ENCODE assay signal across 20 mouse cellular contexts in genomic region chr10:110553954-110554353, GRCm38 (mm10).
"Had no signal": no experiment of that assay in that cellular context is flagged by ENCODE, and none has a peak within 500 bp of the region (broad histone marks: within the 10 kb centered on the region; RNA-seq: fewer than 3 reads in every experiment).

No protein-coding gene starts in this region.

- H3K27ac ChIP-seq: limb, embryonic 12.5 days; limb, embryonic 15.5 days; liver, embryonic 14.5 days; macrophage; midbrain, embryonic 12.5 days; midbrain, embryonic 15.5 days; stomach, embryonic 15.5 days had no signal

- H3K9me3 ChIP-seq: limb, embryonic 12.5 days; limb, embryonic 15.5 days; midbrain, embryonic 12.5 days; midbrain, embryonic 15.5 days; stomach, embryonic 15.5 days had no signal

- ATAC-seq: liver, postnatal 0 days; lung, postnatal 0 days; midbrain, embryonic 15.5 days had no signal

- H3K9ac ChIP-seq: limb, embryonic 12.5 days; limb, embryonic 15.5 days; liver, embryonic 14.5 days; liver, postnatal 0 days; lung, embryonic 14.5 days; midbrain, embryonic 12.5 days; midbrain, embryonic 15.5 days; stomach, embryonic 15.5 days had no signal

- H3K27me3 ChIP-seq: limb, embryonic 12.5 days; limb, embryonic 15.5 days; midbrain, embryonic 12.5 days; midbrain, embryonic 15.5 days; stomach, embryonic 15.5 days had no signal

- H3K4me3 ChIP-seq: limb, embryonic 12.5 days; limb, embryonic 15.5 days; midbrain, embryonic 12.5 days; midbrain, embryonic 15.5 days; stomach, embryonic 15.5 days had no signal

- H3K4me1 ChIP-seq: limb, embryonic 12.5 days; limb, embryonic 15.5 days; midbrain, embryonic 12.5 days; midbrain, embryonic 15.5 days; stomach, embryonic 15.5 days had no signal

- H3K4me2 ChIP-seq: limb, embryonic 12.5 days; limb, embryonic 15.5 days; liver, embryonic 11.5 days; lung, embryonic 14.5 days; midbrain, embryonic 12.5 days; midbrain, embryonic 15.5 days; stomach, embryonic 15.5 days had no signal

- H3K36me3 ChIP-seq: limb, embryonic 12.5 days; limb, embryonic 15.5 days; midbrain, embryonic 12.5 days; midbrain, embryonic 15.5 days; stomach, embryonic 15.5 days had no signal

- DNase-seq: kidney, adult 9 months; kidney, postnatal 14 days; kidney, postnatal 4 days; left cerebral cortex, postnatal 4 days; liver, postnatal 0 days; lung, embryonic 14.5 days; retina, postnatal 1 day; right cerebral cortex, postnatal 25 days; spleen, adult 18-20 months; thymus, adult 18-20 months; thymus, postnatal 36 days had no signal
